Mouse (Mus musculus) CD4-positive, CD25-positive, alpha-beta regulatory T cell, adult 2 months (primary cell): ENCODE measurements around the gene Bbs12.
A peak's percentile ranks its signal among the peaks of the same experiment; 100 is the strongest.

ENCODE experiments used
- DNase-seq: peaks from one replicate; pipeline ENCODE4 v3.0.0-alpha.2; 2012; ENCODE audit warnings: low read depth, low spot score

The Bbs12 gene

GRCm38 (mm10) chr3:37325317-37326112, 13.2 kb downstream of the Bbs12 start:
- no peak for DNase-seq

DNA sequence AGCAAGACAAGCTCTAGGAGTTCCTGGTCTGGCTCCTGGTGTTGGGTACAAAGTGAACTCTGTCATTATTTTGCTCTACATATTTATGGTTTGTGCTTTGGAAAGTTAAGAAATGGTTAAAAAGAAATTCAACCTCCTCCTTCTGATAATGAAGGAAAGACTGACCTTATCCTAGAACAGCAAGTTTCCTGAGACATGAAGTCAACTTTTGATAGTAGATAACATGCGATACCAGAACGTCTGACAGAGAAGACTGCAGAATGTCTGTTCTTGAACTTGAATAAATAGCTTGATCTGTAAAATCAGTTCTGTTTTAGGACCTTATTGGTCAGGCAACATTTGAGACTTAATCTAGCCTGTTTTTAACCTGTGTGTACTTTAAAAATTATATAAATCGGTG, 14.3 kb downstream of the Bbs12 start:
- DNase-seq, result no peak

- no peak for DNase-seq
Measured at GRCm38 (mm10) chr3:37328489-37328888, 16.1 kb downstream of the Bbs12 start.

DNA sequence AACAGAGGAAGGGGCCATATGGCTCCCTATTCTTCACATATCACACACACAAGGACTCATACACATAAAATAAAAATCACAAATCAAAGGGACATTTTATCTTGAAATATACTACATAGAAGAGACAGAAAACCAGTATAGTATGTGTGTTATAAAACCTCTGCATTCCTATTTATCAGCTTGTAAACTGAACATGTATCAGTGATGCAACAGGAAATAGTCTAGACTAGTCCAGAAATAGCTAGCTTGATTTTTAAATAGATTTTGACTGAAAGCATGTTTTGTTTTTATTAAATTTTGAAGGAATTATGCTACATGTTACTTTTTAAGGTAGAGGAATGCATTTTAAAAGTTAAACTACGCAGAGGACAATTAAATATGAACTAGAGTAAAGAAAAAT, 17.6 kb downstream of the Bbs12 start:
- peak; percentile 33 for DNase-seq

DNA sequence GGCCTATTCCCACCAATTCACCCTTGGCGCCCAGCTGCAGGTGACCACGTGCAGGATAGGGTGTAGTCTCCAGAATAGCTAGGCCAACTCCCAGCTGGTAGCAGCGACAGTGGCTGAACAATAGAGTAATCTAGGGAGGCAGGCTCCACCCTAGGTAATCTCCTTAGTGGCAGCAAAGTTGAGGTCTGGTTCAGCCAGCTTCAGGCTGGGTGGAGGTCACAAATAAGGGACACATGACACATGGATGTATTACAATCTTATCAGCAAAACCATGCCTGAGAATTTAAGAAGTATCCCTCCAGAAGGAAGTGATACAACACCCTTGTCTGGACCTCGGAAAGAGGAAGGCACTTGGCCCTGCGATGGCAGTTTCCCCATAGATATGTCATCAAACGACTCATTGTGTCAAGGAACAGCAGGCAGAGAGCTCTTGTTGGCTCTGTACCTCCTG, 19.7 kb downstream of the Bbs12 start:
- DNase-seq, result no peak

GRCm38 (mm10) chr3:37334053-37334452, 21.7 kb downstream of the Bbs12 start:
- no peak for DNase-seq

DNA sequence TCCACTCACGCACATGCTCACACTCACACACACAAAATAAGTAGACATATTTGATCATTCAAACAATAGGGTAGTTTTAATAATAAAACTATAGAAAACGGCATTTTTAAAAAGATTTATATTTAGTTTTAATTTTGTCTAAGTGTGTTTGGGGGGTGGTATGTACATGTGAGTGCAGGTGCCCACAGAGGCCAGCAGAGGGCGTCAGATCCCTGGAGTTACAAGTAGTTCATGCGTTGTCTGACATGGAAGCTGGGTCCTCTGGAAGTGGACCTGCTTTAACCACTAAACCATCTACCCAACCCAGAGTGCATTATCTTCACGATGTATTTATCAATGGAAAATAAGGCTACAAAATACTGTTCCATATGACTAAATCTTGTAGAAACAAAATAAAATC, 28.8 kb downstream of the Bbs12 start:
- peak; percentile 71 for DNase-seq

DNA sequence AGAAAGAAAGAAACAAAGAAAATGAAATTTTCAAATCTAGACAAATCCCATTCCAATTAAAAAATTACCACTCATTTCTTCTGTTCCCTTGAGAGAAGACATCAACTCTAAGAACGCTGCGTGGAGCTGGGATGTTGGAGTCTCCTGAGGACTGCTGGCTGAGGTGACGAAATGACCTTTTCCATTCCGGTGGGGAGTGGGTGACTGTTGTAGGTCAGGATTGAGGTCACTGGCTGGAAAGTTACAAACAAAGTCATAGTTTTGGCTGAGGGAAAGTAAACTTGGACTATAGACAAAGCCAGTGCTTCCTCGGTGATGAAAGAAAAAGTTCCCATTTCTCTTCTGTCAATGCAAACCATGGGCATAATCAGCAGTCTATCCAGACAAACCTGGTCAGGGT, 30.5 kb downstream of the Bbs12 start:
- DNase-seq, result no peak

DNA sequence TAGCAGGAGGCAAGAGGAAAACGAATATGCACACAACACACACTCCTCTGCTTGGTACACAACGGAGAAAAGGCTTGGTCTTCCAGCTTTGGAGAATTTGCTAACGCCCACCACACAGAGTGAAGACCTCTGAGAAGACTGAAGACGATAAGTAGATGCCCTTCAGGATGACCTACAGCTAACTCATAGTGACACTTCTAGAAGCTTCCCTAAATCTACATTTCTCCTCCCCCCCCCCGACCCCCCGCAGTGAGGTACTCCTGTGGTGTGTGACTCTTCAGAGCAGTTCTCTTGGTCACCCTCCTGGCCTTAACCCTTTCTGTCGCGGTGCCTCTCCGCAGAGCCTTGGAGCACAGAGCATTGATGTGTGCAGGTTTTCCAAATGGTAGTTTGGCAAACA, 35.3 kb downstream of the Bbs12 start:
- DNase-seq, result peak; percentile 12

- DNase-seq, result peak; percentile 78
Measured at GRCm38 (mm10) chr3:37348221-37349165, 36.1 kb downstream of the Bbs12 start, which contains the start of gene Fgf2. TSS of gene Fgf2 (plus strand) at chr3:37348346.

DNA sequence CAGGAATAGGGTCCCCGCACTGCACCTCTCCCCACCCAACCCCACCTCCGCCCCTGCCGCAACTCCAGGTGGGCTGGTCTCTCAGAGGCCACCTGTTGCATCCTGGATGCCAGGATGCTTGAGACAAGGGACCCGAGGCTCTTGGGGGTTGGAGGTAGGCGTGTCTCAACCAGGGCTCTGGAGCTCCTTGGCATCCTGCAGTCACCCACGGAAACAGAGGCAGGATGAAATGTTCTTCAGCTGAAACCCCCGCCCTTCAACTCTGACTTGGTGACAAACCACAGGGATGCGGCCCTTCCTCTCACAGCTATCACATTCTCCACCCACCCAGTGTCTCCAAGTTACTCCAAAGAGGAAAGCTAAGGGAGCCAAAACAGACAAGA, 36.8 kb downstream of the Bbs12 start:
- peak; percentile 43 for DNase-seq

GRCm38 (mm10) chr3:37350386-37350785, 38.0 kb downstream of the Bbs12 start:
- DNase-seq, result no peak

GRCm38 (mm10) chr3:37353951-37354481, 41.7 kb downstream of the Bbs12 start:
- DNase-seq, result no peak

- DNase-seq, result no peak
Measured at GRCm38 (mm10) chr3:37354737-37355136, 42.4 kb downstream of the Bbs12 start.

GRCm38 (mm10) chr3:37360729-37361128, 48.4 kb downstream of the Bbs12 start:
- DNase-seq, result no peak

DNA sequence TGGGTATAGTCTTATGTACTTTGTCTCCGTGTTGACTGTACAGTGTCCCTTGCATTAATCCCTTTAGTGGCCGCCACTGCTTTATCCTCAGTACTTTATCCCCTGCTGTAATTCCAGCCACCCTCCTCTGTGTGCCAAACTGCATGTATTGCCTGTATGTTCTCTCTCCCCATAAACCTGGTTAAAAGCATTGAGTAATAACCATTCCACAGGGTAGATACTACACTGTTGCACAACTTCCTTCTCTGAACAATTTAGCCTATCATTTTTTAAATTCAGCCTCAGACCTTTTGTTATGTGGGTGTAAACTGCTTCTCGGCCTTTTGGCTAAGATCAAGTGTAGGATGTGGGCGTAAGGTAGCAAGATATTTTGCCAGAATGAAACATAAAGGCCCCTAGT, 52.8 kb downstream of the Bbs12 start:
- DNase-seq, result no peak

DNA sequence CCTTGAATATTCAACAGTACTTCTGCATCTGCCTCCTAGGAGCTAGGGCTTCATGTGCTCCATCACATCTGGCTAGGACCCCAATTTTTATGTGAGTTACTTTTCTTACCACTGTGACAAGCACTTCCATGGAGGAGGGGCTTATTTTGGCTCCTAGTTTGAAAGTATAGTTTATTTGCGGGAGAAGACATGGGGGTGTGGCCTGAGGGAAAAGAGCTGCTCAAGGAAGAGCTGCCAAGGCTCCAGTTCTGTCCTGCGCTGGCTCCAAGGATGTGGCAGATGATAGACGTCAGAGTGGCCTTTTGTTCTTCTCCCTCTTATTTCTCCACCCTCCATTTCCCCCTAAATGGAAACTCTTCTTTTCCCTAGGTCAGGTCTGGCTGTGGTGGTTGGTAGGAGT, 53.6 kb downstream of the Bbs12 start:
- no peak for DNase-seq

DNA sequence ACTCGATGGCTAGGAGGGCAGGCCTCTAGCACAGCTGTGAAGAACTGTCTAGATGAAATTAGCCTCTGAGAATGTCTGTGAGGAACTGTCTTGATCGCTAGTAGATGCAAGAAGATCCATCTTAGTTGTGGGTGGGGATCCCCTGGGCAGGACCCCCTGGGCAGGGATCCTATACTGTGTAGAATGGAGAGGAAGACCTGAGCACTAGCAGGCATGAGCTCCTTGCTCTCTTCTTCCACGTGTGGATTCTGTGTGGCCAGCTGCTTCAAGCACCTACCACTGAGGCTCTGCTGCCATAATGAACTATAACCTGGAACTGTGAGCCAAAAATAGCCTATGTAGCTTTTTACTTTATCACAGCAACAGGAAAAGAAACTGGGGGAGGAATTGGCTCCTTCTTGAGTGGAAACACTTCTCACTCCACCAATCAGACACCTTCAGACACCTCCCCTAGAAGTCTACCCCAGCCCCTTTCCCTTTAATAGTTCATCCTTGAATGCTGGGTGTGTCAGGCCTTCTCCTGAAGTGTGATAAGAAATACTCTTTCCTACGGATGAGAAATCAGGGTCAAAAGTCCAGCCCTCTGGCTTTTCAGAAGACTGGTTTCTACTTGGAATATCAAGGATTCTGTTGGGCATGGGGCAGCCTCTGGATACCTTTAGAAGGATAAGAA, 54.2 kb downstream of the Bbs12 start:
- DNase-seq, result no peak

- DNase-seq, result peak; percentile 34
Measured at GRCm38 (mm10) chr3:37370407-37370806, 58.1 kb downstream of the Bbs12 start.
